Comparison of ENCODE assay signal across 12 mouse cellular contexts in genomic region chr6:146884851-146885250, GRCm38 (mm10). TPM values are rescaled to one million over a fixed set of nuclear protein-coding genes. Genes with fewer than 3 reads are reported as not detected.
DNase-seq lines count a peak whose midpoint lies in the region; ATAC-seq and TF ChIP-seq lines count a peak whose summit lies in the region.
"Had no signal": no experiment of that assay in that cellular context is flagged by ENCODE, and none has a peak within 500 bp of the region (broad histone marks: within the 10 kb centered on the region; RNA-seq: fewer than 3 reads in every experiment).

No protein-coding gene starts in this region.

- WGBS in intestine, embryonic 14.5 days = 21% methylated on average over 4 of the region's 4 CpGs
- WGBS in intestine, embryonic 15.5 days = 20% methylated on average over 4 of the region's 4 CpGs
- 18% methylated on average over 4 of the region's 4 CpGs for WGBS in embryonic facial prominence, embryonic 12.5 days
- 43% methylated on average over 4 of the region's 4 CpGs for WGBS in liver, postnatal 0 days (ENCODE audit: insufficient replicate concordance)

- TF ChIP-seq EP300 in liver, postnatal 0 days (IDR thresholded peaks at IDR 0.05; ENCODE audit: low read depth) = no peak

- intact Hi-C loops in left cerebral cortex, postnatal 14 days (cut with DNase I) = no loop called here

- H3K9ac ChIP-seq in intestine, embryonic 14.5 days (ENCODE audit: low read length) = no peak overlapping the region
- H3K9ac ChIP-seq in intestine, embryonic 15.5 days = no peak overlapping the region
- H3K9ac ChIP-seq in embryonic facial prominence, embryonic 12.5 days = no peak overlapping the region
- no peak overlapping the region for H3K9ac ChIP-seq in liver, postnatal 0 days (replicated peaks)
- H3K9ac ChIP-seq: midbrain, embryonic 12.5 days had no signal

- ATAC-seq in intestine, embryonic 14.5 days (replicated peaks; ENCODE audit: low FRiP score, low TSS enrichment, low read depth) = no peak
- no peak for ATAC-seq in intestine, embryonic 15.5 days
- no peak for ATAC-seq in embryonic facial prominence, embryonic 12.5 days (ENCODE audit: insufficient number of reproducible peaks, insufficient read depth, low FRiP score, low TSS enrichment)
- no peak for ATAC-seq in liver, postnatal 0 days

- peaks cover 21% of the 10 kb centered on the region for H3K4me1 ChIP-seq in intestine, embryonic 14.5 days (replicated peaks; ENCODE audit: control insufficient read depth, insufficient read depth, low read length)
- H3K4me1 ChIP-seq in intestine, embryonic 15.5 days (replicated peaks) = peaks cover 13% of the 10 kb centered on the region
- peaks cover 30% of the 10 kb centered on the region for H3K4me1 ChIP-seq in embryonic facial prominence, embryonic 12.5 days
- H3K4me1 ChIP-seq in liver, postnatal 0 days (ENCODE audit: insufficient read depth) = peaks cover 13% of the 10 kb centered on the region

- H3K27me3 ChIP-seq in intestine, embryonic 14.5 days (replicated peaks; ENCODE audit: control insufficient read depth, insufficient read depth, low read length) = no peaks in the 10 kb centered on the region
- no peaks in the 10 kb centered on the region for H3K27me3 ChIP-seq in intestine, embryonic 15.5 days (replicated peaks)
- H3K27me3 ChIP-seq in embryonic facial prominence, embryonic 12.5 days = no peaks in the 10 kb centered on the region
- H3K27me3 ChIP-seq in liver, postnatal 0 days (ENCODE audit: insufficient read depth, low read length) = no peaks in the 10 kb centered on the region

- H3K36me3 ChIP-seq in intestine, embryonic 14.5 days (ENCODE audit: control insufficient read depth, insufficient read depth, low read length) = no peaks in the 10 kb centered on the region
- H3K36me3 ChIP-seq in intestine, embryonic 15.5 days = no peaks in the 10 kb centered on the region
- H3K36me3 ChIP-seq in embryonic facial prominence, embryonic 12.5 days = no peaks in the 10 kb centered on the region
- no peaks in the 10 kb centered on the region for H3K36me3 ChIP-seq in liver, postnatal 0 days (replicated peaks; ENCODE audit: insufficient read depth, low read length)
- H3K36me3 ChIP-seq: G1E; midbrain, embryonic 12.5 days had no signal

- peak overlapping the region; percentile 67 for H3K27ac ChIP-seq in intestine, embryonic 14.5 days (ENCODE audit: low read depth)
- H3K27ac ChIP-seq in intestine, embryonic 15.5 days = no peak overlapping the region
- H3K27ac ChIP-seq in embryonic facial prominence, embryonic 12.5 days = peak overlapping the region; percentile 0; the same call in 1 of the 2 replicates
- no peak overlapping the region for H3K27ac ChIP-seq in liver, postnatal 0 days (ENCODE audit: low read depth)
- H3K27ac ChIP-seq: midbrain, embryonic 12.5 days had no signal

- H3K4me3 ChIP-seq in intestine, embryonic 14.5 days (ENCODE audit: low read depth, low read length) = no peak overlapping the region
- H3K4me3 ChIP-seq in intestine, embryonic 15.5 days (replicated peaks) = no peak overlapping the region
- H3K4me3 ChIP-seq in embryonic facial prominence, embryonic 12.5 days = no peak overlapping the region
- H3K4me3 ChIP-seq in liver, postnatal 0 days (ENCODE audit: low read depth, low read length) = no peak overlapping the region
- H3K4me3 ChIP-seq: midbrain, embryonic 12.5 days had no signal

- no peaks in the 10 kb centered on the region for H3K9me3 ChIP-seq in intestine, embryonic 14.5 days (ENCODE audit: control insufficient read depth, low read length)
- H3K9me3 ChIP-seq in intestine, embryonic 15.5 days = no peaks in the 10 kb centered on the region
- no peaks in the 10 kb centered on the region for H3K9me3 ChIP-seq in embryonic facial prominence, embryonic 12.5 days
- H3K9me3 ChIP-seq in liver, postnatal 0 days (ENCODE audit: low read length) = no peaks in the 10 kb centered on the region
- H3K9me3 ChIP-seq: G1E; midbrain, embryonic 12.5 days had no signal

- no peak overlapping the region for H3K4me2 ChIP-seq in intestine, embryonic 14.5 days (ENCODE audit: low read length)
- H3K4me2 ChIP-seq in intestine, embryonic 15.5 days (replicated peaks) = no peak overlapping the region
- H3K4me2 ChIP-seq in embryonic facial prominence, embryonic 12.5 days (replicated peaks) = no peak overlapping the region
- H3K4me2 ChIP-seq in liver, postnatal 0 days (ENCODE audit: low read depth, low read length) = no peak overlapping the region
- H3K4me2 ChIP-seq: midbrain, embryonic 12.5 days had no signal

- no peak for TF ChIP-seq CTCF in liver, postnatal 0 days (IDR thresholded peaks at IDR 0.05; ENCODE audit: low read depth)

- DNase-seq in intestine, embryonic 14.5 days (ENCODE audit: low spot score) = no peak
- DNase-seq in NIH3T3 (ENCODE audit: low read depth) = peak; percentile 94
- DNase-seq in kidney, postnatal 4 days = peak; percentile 69 to 82
- DNase-seq in liver, postnatal 0 days = no peak
- DNase-seq in adrenal gland, postnatal 10 days = no peak
- DNase-seq in left cerebral cortex, postnatal 14 days (ENCODE audit: low spot score in 2 of 2) = no peak

RNA-seq across cellular contexts. Expression of gene Ppfibp1, which starts 3.4 kb away (rescaled TPM):
- 48.1 and 50.4 TPM in 2 replicates for polyA plus RNA-seq in intestine, embryonic 14.5 days (2014; fragmentation: Nextera tagmentation; extraction: Ambion mirVana)
- polyA plus RNA-seq in intestine, embryonic 15.5 days (2015; fragmentation: Nextera tagmentation; extraction: Ambion mirVana) = 35.9 and 41.5 TPM in 2 replicates
- polyA plus RNA-seq in embryonic facial prominence, embryonic 12.5 days (2016; fragmentation: Nextera tagmentation; extraction: Ambion mirVana) = 55.7 and 57.6 TPM in 2 replicates
- polyA plus RNA-seq in liver, postnatal 0 days (2015; fragmentation: Nextera tagmentation; extraction: Ambion mirVana) = 8.9 and 11.3 TPM in 2 replicates
- total RNA-seq in adrenal gland, postnatal 10 days (2021) = 10 to 100 TPM; 89.2 to 94.4 TPM
- total RNA-seq in left cerebral cortex, postnatal 14 days (2021) = 10 to 100 TPM; 65.4 to 86.1 TPM

RNA-seq across cellular contexts. Expression of gene Smco2, which starts 34.9 kb away (rescaled TPM):
- not detected in 2 replicates for polyA plus RNA-seq in intestine, embryonic 14.5 days (2014; fragmentation: Nextera tagmentation; extraction: Ambion mirVana)
- polyA plus RNA-seq in intestine, embryonic 15.5 days (2015; fragmentation: Nextera tagmentation; extraction: Ambion mirVana) = not detected in 2 replicates
- polyA plus RNA-seq in embryonic facial prominence, embryonic 12.5 days (2016; fragmentation: Nextera tagmentation; extraction: Ambion mirVana) = not detected in 2 replicates
- polyA plus RNA-seq in liver, postnatal 0 days (2015; fragmentation: Nextera tagmentation; extraction: Ambion mirVana) = not detected in 2 replicates
- total RNA-seq in adrenal gland, postnatal 10 days (2021) = not detected
- not detected for total RNA-seq in left cerebral cortex, postnatal 14 days (2021)
- total RNA-seq: hematopoietic stem cell, adult 5-6 weeks; left cerebral cortex, postnatal 10 days had no signal
- polyA plus RNA-seq: G1E; midbrain, embryonic 12.5 days had no signal

Comparison
In these comparisons a context has a peak if more than half of its experiments do, and no peak if none do; other contexts are left out.
1. H3K27ac ChIP-seq: peak in intestine, embryonic 14.5 days (single experiment) and embryonic facial prominence, embryonic 12.5 days (single experiment); none in intestine, embryonic 15.5 days (single experiment) and liver, postnatal 0 days (single experiment).
2. DNase-seq: peak in NIH3T3 (single experiment) and kidney, postnatal 4 days (2 of 2); none in intestine, embryonic 14.5 days (single experiment), liver, postnatal 0 days (single experiment), adrenal gland, postnatal 10 days (single experiment) and left cerebral cortex, postnatal 14 days (0 of 2).